Mouse (Mus musculus): ENCODE results near the gene Mcee.

Mcee gene

DNA sequence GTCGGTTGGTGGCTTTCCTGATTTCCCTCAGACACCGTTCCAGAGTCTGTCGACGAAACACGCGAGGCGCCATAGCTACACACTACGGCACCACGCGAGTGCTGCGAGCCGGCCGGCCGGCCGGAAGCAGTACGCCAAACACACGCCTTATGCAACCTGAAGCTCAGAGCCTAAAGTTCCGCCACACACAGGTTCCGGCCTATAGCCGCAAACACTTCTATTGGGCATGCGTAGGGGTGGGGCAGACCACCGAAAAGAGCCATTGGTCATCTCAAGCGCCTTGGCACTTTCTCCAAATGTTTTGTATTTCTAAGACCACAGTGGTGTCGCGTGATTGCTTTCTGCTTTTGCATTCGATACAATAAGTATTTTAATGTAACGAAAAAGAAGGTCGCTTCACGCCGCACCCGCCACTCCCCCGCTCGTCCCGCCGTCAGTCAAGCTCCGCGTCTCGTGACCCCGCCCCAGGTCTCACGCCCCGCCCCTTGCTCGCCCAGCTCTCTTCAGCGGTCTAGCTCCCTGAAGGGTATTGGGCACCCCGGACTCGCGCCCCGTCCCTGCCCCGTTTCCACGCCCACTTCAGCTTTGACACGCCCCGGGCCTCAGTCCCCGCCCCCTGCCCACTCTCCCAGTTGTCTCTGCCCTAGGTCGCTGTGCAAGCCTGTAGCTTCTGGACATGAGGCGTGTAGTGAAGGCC, at the start of gene Mcee, which contains the start of gene Mphosph10:
TSS of gene Mcee (plus strand) at position 486 of the 697 bp plus-strand sequence.
TSS of gene Mphosph10 (minus strand) at position 147 of the 697 bp plus-strand sequence.
- in situ Hi-C loops (cut with MboI, MseI): loop anchor here (10.0 to 25.0 kb wide), 2 partner anchors 1245 to 1673 kb away; partner anchors contain the start of gene Tarsl2 (in 1 of the 2)

DNA sequence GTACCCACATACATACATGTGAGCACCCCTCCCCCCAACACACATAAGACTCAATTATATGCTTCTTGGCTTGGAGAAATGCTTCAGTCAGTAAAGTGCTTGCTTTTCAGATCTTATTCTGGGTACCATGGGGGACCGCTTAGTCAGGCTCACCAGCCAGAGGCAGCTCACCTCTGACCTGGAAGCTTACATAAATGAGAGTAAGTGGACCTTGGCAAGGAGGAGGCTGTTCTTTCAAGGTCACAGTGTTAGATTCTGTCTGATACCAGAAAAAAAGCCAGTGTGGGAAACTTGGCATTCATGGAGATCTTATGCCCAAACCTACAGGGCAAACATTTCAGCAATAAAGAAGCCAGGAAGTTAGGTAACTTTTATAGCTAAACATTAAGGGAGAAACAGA, 44.6 kb upstream of the Mcee start:
- in situ Hi-C loops (cut with MboI, MseI): loop anchor here in 1 of 2 experiments (25.0 kb wide), 1 partner anchor 1714 kb away; the partner anchor contains the start of gene Snrpa1

- in situ Hi-C loops (cut with MboI, MseI): loop anchor here in 1 of 2 experiments (25.0 kb wide), 1 partner anchor 1713 kb away; the partner anchor contains the start of gene Snrpa1
Measured at GRCm38 (mm10) chr7:64349147-64349861, 43.1 kb upstream of the Mcee start.

GRCm38 (mm10) chr7:64351087-64351486, 41.3 kb upstream of the Mcee start:
- in situ Hi-C loops (cut with MboI, MseI): no loop called here

- in situ Hi-C loops (cut with MboI, MseI): no loop called here
Measured at GRCm38 (mm10) chr7:64354206-64354605, 38.2 kb upstream of the Mcee start.

- in situ Hi-C loops (cut with MboI, MseI): no loop called here
Measured at GRCm38 (mm10) chr7:64356661-64357060, 35.7 kb upstream of the Mcee start.

DNA sequence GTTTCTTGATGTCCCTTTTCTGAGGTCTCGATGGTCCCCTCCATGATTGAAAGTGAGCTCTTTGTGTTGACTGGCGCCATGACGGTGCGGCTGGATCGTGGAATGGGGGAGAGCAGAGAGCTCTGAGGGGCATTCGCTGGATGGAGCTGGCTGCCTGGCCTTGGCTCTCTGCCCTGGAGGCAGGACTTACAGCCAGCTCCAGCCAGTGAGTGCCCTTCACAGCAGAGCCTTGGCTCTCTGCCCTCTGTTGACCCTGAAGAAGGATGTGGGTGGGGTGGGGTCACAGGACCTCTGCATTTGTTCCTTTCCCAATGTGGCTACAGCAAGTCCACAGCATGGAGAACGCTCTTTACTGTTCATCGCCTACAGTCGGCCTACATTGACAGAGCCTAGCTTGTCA, 35.0 kb upstream of the Mcee start:
- in situ Hi-C loops (cut with MboI, MseI): no loop called here

GRCm38 (mm10) chr7:64358666-64359065, 33.7 kb upstream of the Mcee start:
- in situ Hi-C loops (cut with MboI, MseI): no loop called here

DNA sequence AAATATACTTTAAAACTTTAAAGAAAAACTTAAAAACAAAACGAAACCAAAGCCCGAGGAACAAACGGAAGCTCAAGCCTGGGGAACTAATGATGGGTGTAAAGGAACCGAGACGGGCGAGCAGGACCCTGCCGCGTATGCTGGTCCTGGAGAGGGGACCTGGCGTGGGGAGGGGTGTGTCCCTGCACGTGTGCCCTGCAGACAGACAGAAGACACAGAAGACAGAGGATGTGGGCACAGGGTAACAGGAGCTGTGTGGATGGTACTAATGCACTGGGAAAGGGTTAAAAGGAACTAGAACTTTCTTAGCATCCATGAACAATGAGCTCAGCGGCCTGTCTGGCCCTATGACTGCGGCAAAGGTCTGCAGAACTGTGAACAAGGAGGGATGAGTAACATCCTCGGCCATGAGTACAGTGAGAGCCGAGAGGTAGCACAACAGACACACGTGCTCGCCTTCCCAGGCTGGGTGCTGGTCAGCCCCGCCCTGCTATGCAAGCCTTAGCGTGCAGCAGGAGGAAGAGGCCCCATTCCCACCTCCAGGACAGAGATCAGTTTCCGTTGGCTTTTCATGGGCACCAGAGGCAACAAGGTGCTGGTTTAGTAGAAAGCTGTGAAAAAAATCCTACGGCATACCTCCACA, 32.3 kb upstream of the Mcee start:
- in situ Hi-C loops (cut with MboI, MseI): no loop called here

- in situ Hi-C loops (cut with MboI, MseI): no loop called here
Measured at GRCm38 (mm10) chr7:64360586-64360945, 31.8 kb upstream of the Mcee start.

- in situ Hi-C loops (cut with MboI, MseI): no loop called here
Measured at GRCm38 (mm10) chr7:64365863-64366262, 26.5 kb upstream of the Mcee start.

DNA sequence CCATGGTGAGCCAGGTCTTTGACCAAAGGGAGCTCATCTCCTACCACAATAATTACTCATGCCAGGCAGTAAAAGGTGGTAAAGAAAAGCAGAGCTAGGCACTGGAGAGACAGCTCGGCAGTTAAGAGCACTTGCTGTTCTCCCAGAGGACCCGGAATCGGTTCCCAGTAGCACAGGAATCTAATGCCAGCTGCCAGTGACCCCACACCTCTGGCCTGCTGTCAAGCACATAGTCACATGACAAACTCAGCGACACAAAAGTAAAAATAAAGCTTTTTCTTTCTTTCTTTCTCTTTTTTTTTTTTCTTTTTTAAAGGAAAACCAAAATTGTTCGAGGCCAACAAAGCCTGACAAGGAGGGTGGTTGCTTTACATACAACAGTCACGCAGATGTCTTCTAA, 22.6 kb upstream of the Mcee start:
- in situ Hi-C loops (cut with MboI, MseI): no loop called here

DNA sequence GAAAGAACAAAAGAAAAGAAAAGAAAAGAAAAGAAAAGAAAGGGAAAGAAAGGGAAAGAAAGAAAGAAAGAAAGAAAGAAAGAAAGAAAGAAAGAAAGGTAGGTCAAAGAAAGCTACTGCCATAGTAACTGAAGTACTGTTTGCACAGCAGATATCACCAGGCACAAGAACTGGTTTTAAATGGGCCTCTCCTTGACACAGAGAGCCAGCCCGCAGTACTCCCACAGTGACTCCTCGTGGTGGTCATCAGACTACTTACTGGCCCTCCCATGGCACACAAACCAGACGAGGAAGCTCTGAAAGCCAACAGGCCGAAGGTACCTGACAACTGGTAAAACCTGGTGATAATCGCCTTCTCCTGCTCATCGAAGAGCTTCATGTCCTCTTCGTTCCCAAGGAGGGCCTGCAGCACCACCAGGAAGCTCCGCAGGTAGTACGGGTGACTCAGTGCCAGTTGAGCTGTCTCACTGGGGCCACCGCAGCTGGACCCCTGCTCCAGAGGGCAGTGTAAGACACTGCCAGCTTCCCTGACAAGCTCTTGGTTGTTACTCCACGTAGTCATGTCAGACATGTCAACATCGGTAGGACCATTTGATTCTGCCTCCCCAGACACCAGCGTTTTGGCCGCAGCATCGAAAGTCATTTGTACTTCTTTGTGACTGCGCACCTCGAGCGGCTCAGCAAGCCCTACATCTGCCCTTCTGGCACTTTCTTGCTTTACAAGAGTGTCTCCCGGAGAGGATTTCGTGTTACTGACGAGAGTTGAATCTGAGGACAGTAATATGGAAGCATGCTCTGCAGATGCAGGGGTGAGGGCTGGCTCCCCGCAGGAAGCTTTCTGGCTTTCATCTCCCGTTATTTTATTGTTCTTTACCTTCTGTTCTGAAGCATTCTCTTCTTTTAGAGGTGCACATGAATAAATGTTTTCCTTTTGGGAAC, 20.2 kb upstream of the Mcee start:
- in situ Hi-C loops (cut with MboI, MseI): no loop called here

GRCm38 (mm10) chr7:64373147-64373829, 19.1 kb upstream of the Mcee start:
- in situ Hi-C loops (cut with MboI, MseI): no loop called here

GRCm38 (mm10) chr7:64373830-64374562, 18.4 kb upstream of the Mcee start, which contains the start of gene Fan1:
Fan1 (minus strand) TSS chr7:64374095.
- in situ Hi-C loops (cut with MboI, MseI): no loop called here

DNA sequence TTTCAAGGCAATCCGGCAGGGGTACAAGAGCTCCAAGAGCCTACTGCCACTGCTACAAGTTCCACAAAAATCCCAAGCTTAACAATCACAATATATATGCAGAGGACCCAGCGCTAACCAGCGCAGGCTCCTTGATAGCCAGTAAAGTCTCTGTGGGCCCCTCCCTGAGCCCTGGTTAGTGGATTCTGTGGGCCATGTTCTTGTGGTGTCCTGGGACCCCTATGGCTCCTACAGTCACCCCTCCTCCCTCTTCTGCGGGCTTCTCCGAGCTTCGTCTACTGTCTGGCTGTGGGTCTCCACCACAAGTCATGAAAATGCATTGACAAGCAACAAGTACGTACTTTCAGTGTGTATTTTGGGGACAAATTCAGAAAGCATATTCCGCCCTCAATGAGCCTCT, 928 bp upstream of the Mcee start:
- in situ Hi-C loops (cut with MboI, MseI): loop anchor here (10.0 to 25.0 kb wide), 2 partner anchors 1246 to 1673 kb away; partner anchors contain the start of gene Tarsl2 (in 1 of the 2)

DNA sequence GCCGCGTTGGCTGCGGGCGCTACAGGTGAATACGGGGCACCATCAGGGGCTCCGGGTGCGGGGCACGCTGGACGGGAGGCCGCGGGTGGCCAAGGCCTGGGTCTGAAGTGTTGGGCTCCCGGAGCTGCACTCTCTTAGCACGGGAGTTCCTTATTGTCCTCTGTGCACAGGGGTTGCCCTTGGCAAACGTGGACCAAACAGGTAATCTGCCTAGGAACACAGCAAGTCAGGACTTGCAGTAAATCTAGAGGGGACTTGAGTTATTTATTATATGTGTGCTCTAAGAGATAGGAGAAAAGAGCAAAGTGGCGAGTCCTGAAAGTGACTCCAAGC, 378 bp downstream of the Mcee start:
- in situ Hi-C loops (cut with MboI, MseI): loop anchor here (10.0 to 25.0 kb wide), 2 partner anchors 1245 to 1672 kb away; partner anchors contain the start of gene Tarsl2 (in 1 of the 2)

DNA sequence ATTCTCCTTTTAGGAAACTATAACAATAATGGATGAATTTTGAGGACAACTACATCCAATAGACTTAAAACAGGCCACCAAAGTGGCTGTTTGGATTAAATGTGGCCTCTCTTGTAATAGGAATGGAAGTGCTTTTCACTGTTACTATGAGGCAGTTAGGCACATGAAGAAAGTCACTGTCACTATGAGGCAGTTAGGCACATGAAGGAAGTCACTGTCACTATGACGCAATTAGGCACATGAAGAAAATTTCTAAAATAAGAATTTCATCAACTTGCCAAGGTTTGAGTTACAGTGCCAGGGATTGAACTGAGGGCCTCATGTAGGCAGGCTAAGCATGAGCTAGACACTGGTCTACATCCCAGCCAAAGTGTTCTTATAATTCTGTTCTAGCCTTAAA, 8.3 kb downstream of the Mcee start:
- in situ Hi-C loops (cut with MboI, MseI): no loop called here

- in situ Hi-C loops (cut with MboI, MseI): no loop called here
Measured at GRCm38 (mm10) chr7:64402452-64402851, 10.0 kb downstream of the Mcee start.

- in situ Hi-C loops (cut with MboI, MseI): no loop called here
Measured at GRCm38 (mm10) chr7:64403989-64404388, 11.6 kb downstream of the Mcee start.

All from T-helper 17 cell (primary cell).